Mouse (Mus musculus) small intestine, adult 2 months (tissue): ENCODE data around the gene Pir.

Source experiments
- CTCF ChIP-seq: fragments of 200-500 bp; IDR thresholded peaks from 2 replicates; pipeline ENCODE4 v1.5.1; 2012; ENCODE audit warnings: low read depth, mild to moderate bottlenecking, control low read depth, inconsistent platforms, low read length, moderate library complexity, mixed read lengths; ENCODE audit not compliant: insufficient replicate concordance, insufficient read length; ENCODE audit errors: extremely low read depth
- POLR2A ChIP-seq: fragments of 200-500 bp; IDR thresholded peaks from 2 replicates; pipeline ENCODE4 v1.6.1; 2012; ENCODE audit warnings: low read depth, mild to moderate bottlenecking, control low read depth, inconsistent platforms, low read length, moderate library complexity

- TF ChIP-seq POLR2A (no peak), CTCF (no peak)
Observed at GRCm38 (mm10) chrX:164394091-164394490, 124.9 kb downstream of the Pir start.
